25 mouse cellular contexts compared by ENCODE assay signal in genomic region chr13:69853425-69854043, GRCm38 (mm10). TPM values are rescaled to one million over a fixed set of nuclear protein-coding genes. Genes with fewer than 3 reads are reported as not detected.
DNase-seq lines count a peak whose midpoint lies in the region; ATAC-seq lines count a peak whose summit lies in the region.
"Had no signal": no experiment of that assay in that cellular context is flagged by ENCODE, and none has a peak within 500 bp of the region (broad histone marks: within the 10 kb centered on the region; RNA-seq: fewer than 3 reads in every experiment).

No protein-coding gene starts in this region.

- H3K9me3 ChIP-seq in hindbrain, embryonic 10.5 days = no peaks in the 10 kb centered on the region
- no peaks in the 10 kb centered on the region for H3K9me3 ChIP-seq in hindbrain, embryonic 12.5 days (replicated peaks)
- H3K9me3 ChIP-seq in hindbrain, embryonic 11.5 days (ENCODE audit: control insufficient read depth, low read length) = no peaks in the 10 kb centered on the region
- no peaks in the 10 kb centered on the region for H3K9me3 ChIP-seq in hindbrain, embryonic 15.5 days
- no peaks in the 10 kb centered on the region for H3K9me3 ChIP-seq in neural tube, embryonic 13.5 days
- H3K9me3 ChIP-seq: embryonic facial prominence, embryonic 10.5 days; forebrain, embryonic 10.5 days; heart, embryonic 10.5 days; heart, embryonic 15.5 days had no signal

- no peak overlapping the region for H3K4me2 ChIP-seq in hindbrain, embryonic 12.5 days (replicated peaks)
- no peak overlapping the region for H3K4me2 ChIP-seq in hindbrain, embryonic 11.5 days (replicated peaks; ENCODE audit: low read depth, low read length)
- H3K4me2 ChIP-seq in hindbrain, embryonic 15.5 days = no peak overlapping the region
- H3K4me2 ChIP-seq in neural tube, embryonic 13.5 days = no peak overlapping the region
- H3K4me2 ChIP-seq: heart, embryonic 15.5 days had no signal

- no peak overlapping the region for H3K9ac ChIP-seq in hindbrain, embryonic 12.5 days
- H3K9ac ChIP-seq in hindbrain, embryonic 11.5 days (ENCODE audit: low read depth, low read length) = no peak overlapping the region
- H3K9ac ChIP-seq in hindbrain, embryonic 15.5 days = no peak overlapping the region
- no peak overlapping the region for H3K9ac ChIP-seq in neural tube, embryonic 13.5 days
- H3K9ac ChIP-seq: heart, embryonic 15.5 days had no signal

- H3K27me3 ChIP-seq in hindbrain, embryonic 10.5 days (ENCODE audit: insufficient read depth, poor library complexity, severe bottlenecking) = no peaks in the 10 kb centered on the region
- no peaks in the 10 kb centered on the region for H3K27me3 ChIP-seq in hindbrain, embryonic 12.5 days
- no peaks in the 10 kb centered on the region for H3K27me3 ChIP-seq in hindbrain, embryonic 11.5 days (ENCODE audit: control insufficient read depth, insufficient read depth, low read length)
- no peaks in the 10 kb centered on the region for H3K27me3 ChIP-seq in hindbrain, embryonic 15.5 days
- no peaks in the 10 kb centered on the region for H3K27me3 ChIP-seq in neural tube, embryonic 13.5 days
- H3K27me3 ChIP-seq: CH12.LX; heart, embryonic 15.5 days; Patski had no signal

- ATAC-seq in hindbrain, embryonic 12.5 days (ENCODE audit: low FRiP score) = no peak
- ATAC-seq in hindbrain, embryonic 11.5 days (ENCODE audit: low FRiP score) = peak; percentile 57; the same call in 1 of the 2 replicates
- ATAC-seq in hindbrain, embryonic 15.5 days (ENCODE audit: low FRiP score, low read depth) = peak; percentile 59; the same call in 1 of the 2 replicates
- ATAC-seq in neural tube, embryonic 13.5 days (ENCODE audit: low read depth) = peak; percentile 56
- ATAC-seq: forebrain, embryonic 14.5 days; Patski had no signal

- H3K36me3 ChIP-seq in hindbrain, embryonic 10.5 days = no peaks in the 10 kb centered on the region
- H3K36me3 ChIP-seq in hindbrain, embryonic 12.5 days = no peaks in the 10 kb centered on the region
- no peaks in the 10 kb centered on the region for H3K36me3 ChIP-seq in hindbrain, embryonic 11.5 days (ENCODE audit: control insufficient read depth, insufficient read depth, low read length)
- H3K36me3 ChIP-seq in hindbrain, embryonic 15.5 days = no peaks in the 10 kb centered on the region
- H3K36me3 ChIP-seq in neural tube, embryonic 13.5 days = no peaks in the 10 kb centered on the region
- H3K36me3 ChIP-seq: embryonic facial prominence, embryonic 10.5 days; forebrain, embryonic 10.5 days; heart, embryonic 10.5 days; heart, embryonic 15.5 days had no signal

- 45% methylated on average over 5 of the region's 5 CpGs for WGBS in hindbrain, embryonic 10.5 days
- WGBS in hindbrain, embryonic 12.5 days = 41% methylated on average over 5 of the region's 5 CpGs
- 47% methylated on average over 5 of the region's 5 CpGs for WGBS in hindbrain, embryonic 11.5 days
- WGBS in hindbrain, embryonic 15.5 days = 28% methylated on average over 5 of the region's 5 CpGs
- WGBS in neural tube, embryonic 13.5 days = 50% methylated on average over 5 of the region's 5 CpGs

- H3K4me3 ChIP-seq in hindbrain, embryonic 10.5 days = no peak overlapping the region
- H3K4me3 ChIP-seq in hindbrain, embryonic 12.5 days = no peak overlapping the region
- H3K4me3 ChIP-seq in hindbrain, embryonic 11.5 days (ENCODE audit: low read depth, low read length) = no peak overlapping the region
- no peak overlapping the region for H3K4me3 ChIP-seq in hindbrain, embryonic 15.5 days
- no peak overlapping the region for H3K4me3 ChIP-seq in neural tube, embryonic 13.5 days
- H3K4me3 ChIP-seq: embryonic facial prominence, embryonic 10.5 days; erythroblast, embryonic 14.5 days; forebrain, embryonic 10.5 days; gastrocnemius, adult 2 months; heart, embryonic 10.5 days; heart, embryonic 15.5 days had no signal

- no peak overlapping the region for H3K27ac ChIP-seq in hindbrain, embryonic 10.5 days
- H3K27ac ChIP-seq in hindbrain, embryonic 12.5 days = no peak overlapping the region
- no peak overlapping the region for H3K27ac ChIP-seq in hindbrain, embryonic 11.5 days (ENCODE audit: low read depth, low read length)
- no peak overlapping the region for H3K27ac ChIP-seq in hindbrain, embryonic 15.5 days (replicated peaks)
- peak overlapping the region; percentile 40 for H3K27ac ChIP-seq in neural tube, embryonic 13.5 days (replicated peaks)
- H3K27ac ChIP-seq: embryonic facial prominence, embryonic 10.5 days; forebrain, embryonic 10.5 days; gastrocnemius, adult 2 months; heart, embryonic 10.5 days; heart, embryonic 15.5 days had no signal

- peak; percentile 3 for DNase-seq in hindbrain, embryonic 10.5 days (ENCODE audit: low spot score)
- DNase-seq in hindbrain, embryonic 11.5 days (ENCODE audit: low spot score) = peak; percentile 7
- DNase-seq in spleen, postnatal 10 days (ENCODE audit: low spot score in 2 of 2) = no peak
- DNase-seq in gastrocnemius, postnatal 4 days (ENCODE audit: low spot score in 2 of 2) = no peak
- DNase-seq in layer of hippocampus, adult 11-12 months (ENCODE audit: low spot score) = no peak
- DNase-seq: adrenal gland, adult 2 months; adrenal gland, postnatal 36 days; cerebellum, adult 9-10 months; cerebellum, postnatal 25 days; gastrocnemius, adult 2 months; gastrocnemius, postnatal 25 days; heart, adult 18-20 months; heart, postnatal 14 days; kidney, adult 18-20 months had no signal

- peaks cover 5% of the 10 kb centered on the region; the same call in 1 of the 2 replicates for H3K4me1 ChIP-seq in hindbrain, embryonic 10.5 days (replicated peaks)
- H3K4me1 ChIP-seq in hindbrain, embryonic 12.5 days = no peaks in the 10 kb centered on the region
- no peaks in the 10 kb centered on the region for H3K4me1 ChIP-seq in hindbrain, embryonic 11.5 days (replicated peaks; ENCODE audit: control insufficient read depth, insufficient read depth, low read length)
- H3K4me1 ChIP-seq in hindbrain, embryonic 15.5 days (replicated peaks) = no peaks in the 10 kb centered on the region
- no peaks in the 10 kb centered on the region for H3K4me1 ChIP-seq in neural tube, embryonic 13.5 days (replicated peaks)
- H3K4me1 ChIP-seq: embryonic facial prominence, embryonic 10.5 days; heart, embryonic 10.5 days; heart, embryonic 15.5 days had no signal

RNA-seq across cellular contexts. Expression of gene Med10, which starts 51.3 kb away (rescaled TPM):
- 202 and 229 TPM in 2 replicates for polyA plus RNA-seq in hindbrain, embryonic 10.5 days (2016; fragmentation: Nextera tagmentation; extraction: Ambion mirVana)
- polyA plus RNA-seq in hindbrain, embryonic 12.5 days (2016; fragmentation: Nextera tagmentation; extraction: Ambion mirVana) = 169 and 171 TPM in 2 replicates
- polyA plus RNA-seq in hindbrain, embryonic 11.5 days (2014; fragmentation: Nextera tagmentation; extraction: Ambion mirVana) = 227 and 230 TPM in 2 replicates
- polyA plus RNA-seq in hindbrain, embryonic 15.5 days (2015; fragmentation: Nextera tagmentation; extraction: Ambion mirVana) = 139 TPM in 2 replicates
- polyA plus RNA-seq in neural tube, embryonic 13.5 days (2015; fragmentation: Nextera tagmentation; extraction: Ambion mirVana) = 203 and 209 TPM in 2 replicates
- 10 to 100 TPM; 36.0 to 36.4 TPM for total RNA-seq in gastrocnemius, postnatal 4 days (2021)

Comparison
In these comparisons a context has a peak if more than half of its experiments do, and no peak if none do; other contexts are left out.
1. DNase-seq: peak in hindbrain, embryonic 10.5 days (single experiment) and hindbrain, embryonic 11.5 days (single experiment); none in spleen, postnatal 10 days (0 of 2), gastrocnemius, postnatal 4 days (0 of 2) and layer of hippocampus, adult 11-12 months (single experiment).